Mouse (Mus musculus): ENCODE results near the gene Arap2. TPM values are rescaled to one million over a fixed set of nuclear protein-coding genes. Genes with fewer than 3 reads are reported as not detected.

The Arap2 gene
- polyA plus RNA-seq, 1 experiment from 2014 or later = 2.3 TPM

GRCm38 (mm10) chr5:62725551-62725950 is 40.4 kb downstream of the Arap2 start:
- Histone ChIP-seq H3K9ac (replicated peaks; ENCODE audit: low read length) (no peak overlapping the region), H3K4me3 (ENCODE audit: low read depth, low read length) (no peak overlapping the region), H3K27ac (replicated peaks; ENCODE audit: low read depth, low read length) (no peak overlapping the region), H3K36me3 (replicated peaks; ENCODE audit: control insufficient read depth, insufficient read depth, low read depth, low read length) (no peaks in the 10 kb centered on the region), H3K4me2 (ENCODE audit: low read depth, low read length) (no peak overlapping the region), H3K4me1 (ENCODE audit: control insufficient read depth, insufficient read depth, low read length) (no peaks in the 10 kb centered on the region), H3K9me3 (replicated peaks; ENCODE audit: control insufficient read depth, low read length) (no peaks in the 10 kb centered on the region), H3K27me3 (ENCODE audit: control insufficient read depth, insufficient read depth, low read length) (no peaks in the 10 kb centered on the region)
- DNase-seq (ENCODE audit: low spot score) (no peak), ATAC-seq (replicated peaks; ENCODE audit: insufficient number of reproducible peaks, low FRiP score, low TSS enrichment, low read depth) (no peak)
- WGBS = 79% methylated on average over 2 of the region's 2 CpGs

GRCm38 (mm10) chr5:62723261-62724105 is 42.5 kb downstream of the Arap2 start:
- H3K4me2 ChIP-seq (ENCODE audit: low read depth, low read length) = no peak overlapping the region

GRCm38 (mm10) chr5:62716468-62716867 is 49.5 kb downstream of the Arap2 start:
- Histone ChIP-seq H3K27me3 (ENCODE audit: control insufficient read depth, insufficient read depth, low read length) (no peaks in the 10 kb centered on the region), H3K4me2 (ENCODE audit: low read depth, low read length) (no peak overlapping the region), H3K4me1 (ENCODE audit: control insufficient read depth, insufficient read depth, low read length) (no peaks in the 10 kb centered on the region), H3K4me3 (ENCODE audit: low read depth, low read length) (no peak overlapping the region), H3K27ac (replicated peaks; ENCODE audit: low read depth, low read length) (no peak overlapping the region), H3K36me3 (replicated peaks; ENCODE audit: control insufficient read depth, insufficient read depth, low read depth, low read length) (no peaks in the 10 kb centered on the region), H3K9ac (replicated peaks; ENCODE audit: low read length) (no peak overlapping the region), H3K9me3 (replicated peaks; ENCODE audit: control insufficient read depth, low read length) (no peaks in the 10 kb centered on the region)
- no peak for DNase-seq (ENCODE audit: low spot score)
- 95% methylated on average over 3 of the region's 3 CpGs for WGBS
- ATAC-seq (replicated peaks; ENCODE audit: insufficient number of reproducible peaks, low FRiP score, low TSS enrichment, low read depth) = no peak

More at GRCm38 (mm10) chr5:62723261-62724105, 42.5 kb downstream of the Arap2 start:
- no peaks in the 10 kb centered on the region for H3K4me1 ChIP-seq (ENCODE audit: control insufficient read depth, insufficient read depth, low read length)
- no peak overlapping the region for H3K4me3 ChIP-seq (ENCODE audit: low read depth, low read length)
- no peak for DNase-seq (ENCODE audit: low spot score)
- H3K36me3 ChIP-seq (replicated peaks; ENCODE audit: control insufficient read depth, insufficient read depth, low read depth, low read length) = no peaks in the 10 kb centered on the region
- WGBS = 49% methylated on average over 3 of the region's 3 CpGs
- no peak overlapping the region for H3K9ac ChIP-seq (replicated peaks; ENCODE audit: low read length)
- no peak overlapping the region for H3K27ac ChIP-seq (replicated peaks; ENCODE audit: low read depth, low read length)
- ATAC-seq (replicated peaks; ENCODE audit: insufficient number of reproducible peaks, low FRiP score, low TSS enrichment, low read depth) = no peak
- H3K9me3 ChIP-seq (replicated peaks; ENCODE audit: control insufficient read depth, low read length) = no peaks in the 10 kb centered on the region
- H3K27me3 ChIP-seq (ENCODE audit: control insufficient read depth, insufficient read depth, low read length) = no peaks in the 10 kb centered on the region

DNA sequence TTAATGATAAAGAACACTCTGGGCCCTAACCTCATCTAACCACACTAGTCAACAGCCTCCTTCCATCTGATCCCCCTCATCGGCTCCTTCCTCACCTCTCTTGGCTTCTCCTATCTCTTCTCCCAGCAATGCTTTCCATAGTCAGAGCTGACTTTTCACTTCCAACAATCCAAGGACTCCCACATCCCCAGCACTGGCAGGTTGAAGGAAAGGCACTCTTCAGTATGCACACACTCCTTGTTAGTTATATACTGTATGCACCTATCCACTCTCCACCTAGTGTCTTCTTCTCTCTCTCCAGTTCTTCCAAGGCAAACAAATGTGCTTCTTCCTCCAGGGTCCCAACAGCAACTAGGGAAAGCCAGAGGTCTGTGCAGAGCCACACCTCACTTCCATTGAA is 50.0 kb downstream of the Arap2 start:
- Histone ChIP-seq H3K27me3 (ENCODE audit: control insufficient read depth, insufficient read depth, low read length) (no peaks in the 10 kb centered on the region), H3K27ac (replicated peaks; ENCODE audit: low read depth, low read length) (no peak overlapping the region), H3K36me3 (replicated peaks; ENCODE audit: control insufficient read depth, insufficient read depth, low read depth, low read length) (no peaks in the 10 kb centered on the region), H3K4me1 (ENCODE audit: control insufficient read depth, insufficient read depth, low read length) (no peaks in the 10 kb centered on the region), H3K9ac (replicated peaks; ENCODE audit: low read length) (no peak overlapping the region), H3K9me3 (replicated peaks; ENCODE audit: control insufficient read depth, low read length) (no peaks in the 10 kb centered on the region), H3K4me3 (ENCODE audit: low read depth, low read length) (no peak overlapping the region), H3K4me2 (ENCODE audit: low read depth, low read length) (no peak overlapping the region)
- WGBS = 85% methylated on average over 1 of the region's 1 CpGs
- no peak for ATAC-seq (replicated peaks; ENCODE audit: insufficient number of reproducible peaks, low FRiP score, low TSS enrichment, low read depth)
- no peak for DNase-seq (ENCODE audit: low spot score)

DNA sequence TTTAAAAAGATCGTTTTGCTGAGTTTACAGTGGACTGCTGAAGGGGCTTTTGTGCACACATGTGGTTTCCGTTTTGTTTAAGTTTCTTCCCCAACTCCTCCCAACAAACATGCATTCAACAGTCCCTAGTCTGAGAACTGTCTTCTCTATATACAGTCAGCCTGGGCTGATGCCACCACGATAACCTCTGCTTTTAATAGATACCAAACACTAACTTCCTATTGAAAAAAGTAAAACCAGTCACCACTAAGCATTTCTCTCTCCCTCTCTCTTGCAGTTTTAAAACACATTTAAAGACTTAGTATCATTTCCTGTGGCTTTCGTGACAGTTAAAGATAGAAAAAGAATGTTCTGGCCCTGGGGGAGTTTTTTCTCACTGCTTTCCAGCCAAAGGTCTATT is 50.5 kb downstream of the Arap2 start:
- no peaks in the 10 kb centered on the region for H3K36me3 ChIP-seq (replicated peaks; ENCODE audit: control insufficient read depth, insufficient read depth, low read depth, low read length)
- no peak overlapping the region for H3K9ac ChIP-seq (replicated peaks; ENCODE audit: low read length)
- 45% methylated on average over 4 of the region's 4 CpGs for WGBS
- DNase-seq (ENCODE audit: low spot score) = no peak
- ATAC-seq (replicated peaks; ENCODE audit: insufficient number of reproducible peaks, low FRiP score, low TSS enrichment, low read depth) = no peak
- H3K4me2 ChIP-seq (ENCODE audit: low read depth, low read length) = no peak overlapping the region
- no peaks in the 10 kb centered on the region for H3K4me1 ChIP-seq (ENCODE audit: control insufficient read depth, insufficient read depth, low read length)
- H3K4me3 ChIP-seq (ENCODE audit: low read depth, low read length) = no peak overlapping the region
- no peaks in the 10 kb centered on the region for H3K27me3 ChIP-seq (ENCODE audit: control insufficient read depth, insufficient read depth, low read length)
- H3K9me3 ChIP-seq (replicated peaks; ENCODE audit: control insufficient read depth, low read length) = no peaks in the 10 kb centered on the region
- no peak overlapping the region for H3K27ac ChIP-seq (replicated peaks; ENCODE audit: low read depth, low read length)

DNA sequence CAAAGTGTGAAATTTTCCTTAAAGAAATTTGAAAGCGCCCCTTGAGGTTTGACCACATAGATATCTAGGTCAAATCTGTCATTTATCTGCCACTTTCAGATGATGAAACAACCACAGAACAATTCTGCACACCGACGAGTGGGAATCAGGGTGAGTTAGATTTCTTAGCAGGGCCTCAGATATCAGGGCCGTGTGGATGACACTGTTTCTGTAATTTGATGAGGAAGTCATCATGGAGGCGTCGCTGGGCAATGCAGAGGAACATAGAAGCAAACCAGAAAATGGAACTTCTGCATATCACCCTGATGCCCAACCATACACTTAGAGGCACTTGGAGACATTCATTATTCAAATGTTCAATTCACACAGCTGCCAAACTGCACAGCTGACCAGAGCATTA is 55.0 kb downstream of the Arap2 start:
- no peaks in the 10 kb centered on the region for H3K27me3 ChIP-seq (ENCODE audit: control insufficient read depth, insufficient read depth, low read length)

DNA sequence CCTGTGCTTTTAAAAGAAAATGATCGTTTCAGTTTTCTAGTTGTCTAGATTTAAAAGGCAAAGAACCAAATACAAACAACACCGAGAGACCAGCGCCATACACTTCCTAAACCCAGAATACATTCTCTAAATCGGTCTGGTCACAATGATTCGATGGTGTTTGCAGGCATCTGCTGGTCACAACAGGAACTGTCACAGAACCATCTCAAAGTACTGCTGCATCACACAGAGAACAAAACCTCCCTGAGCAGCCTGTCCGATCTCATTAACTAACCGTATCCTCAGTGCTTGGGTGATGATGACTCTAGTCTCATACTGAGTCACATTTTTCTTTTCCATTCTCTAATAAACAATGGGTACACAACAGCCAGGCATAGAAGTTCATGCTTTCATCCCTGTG is 59.1 kb downstream of the Arap2 start:
- Histone ChIP-seq H3K4me3 (ENCODE audit: low read depth, low read length) (no peak overlapping the region), H3K27me3 (ENCODE audit: control insufficient read depth, insufficient read depth, low read length) (no peaks in the 10 kb centered on the region), H3K27ac (replicated peaks; ENCODE audit: low read depth, low read length) (no peak overlapping the region), H3K4me1 (ENCODE audit: control insufficient read depth, insufficient read depth, low read length) (no peaks in the 10 kb centered on the region), H3K9me3 (replicated peaks; ENCODE audit: control insufficient read depth, low read length) (no peaks in the 10 kb centered on the region), H3K4me2 (ENCODE audit: low read depth, low read length) (no peak overlapping the region), H3K9ac (replicated peaks; ENCODE audit: low read length) (no peak overlapping the region), H3K36me3 (replicated peaks; ENCODE audit: control insufficient read depth, insufficient read depth, low read depth, low read length) (no peaks in the 10 kb centered on the region)
- ATAC-seq (replicated peaks; ENCODE audit: insufficient number of reproducible peaks, low FRiP score, low TSS enrichment, low read depth) = peak; percentile 67; the same call in 1 of the 2 replicates
- DNase-seq (ENCODE audit: low spot score) = peak; percentile 64
- 36% methylated on average over 7 of the region's 7 CpGs for WGBS

More for the DNA sequence above, 55.0 kb downstream of the Arap2 start:
- H3K4me3 ChIP-seq (ENCODE audit: low read depth, low read length) = no peak overlapping the region
- H3K4me2 ChIP-seq (ENCODE audit: low read depth, low read length) = no peak overlapping the region
- H3K36me3 ChIP-seq (replicated peaks; ENCODE audit: control insufficient read depth, insufficient read depth, low read depth, low read length) = no peaks in the 10 kb centered on the region
- 78% methylated on average over 6 of the region's 6 CpGs for WGBS
- no peak overlapping the region for H3K9ac ChIP-seq (replicated peaks; ENCODE audit: low read length)
- no peak for ATAC-seq (replicated peaks; ENCODE audit: insufficient number of reproducible peaks, low FRiP score, low TSS enrichment, low read depth)
- no peaks in the 10 kb centered on the region for H3K9me3 ChIP-seq (replicated peaks; ENCODE audit: control insufficient read depth, low read length)
- no peak overlapping the region for H3K27ac ChIP-seq (replicated peaks; ENCODE audit: low read depth, low read length)
- no peak for DNase-seq (ENCODE audit: low spot score)
- H3K4me1 ChIP-seq (ENCODE audit: control insufficient read depth, insufficient read depth, low read length) = no peaks in the 10 kb centered on the region

- Histone ChIP-seq H3K27ac (replicated peaks; ENCODE audit: low read depth, low read length) (no peak overlapping the region), H3K36me3 (replicated peaks; ENCODE audit: control insufficient read depth, insufficient read depth, low read depth, low read length) (no peaks in the 10 kb centered on the region), H3K9me3 (replicated peaks; ENCODE audit: control insufficient read depth, low read length) (no peaks in the 10 kb centered on the region), H3K27me3 (ENCODE audit: control insufficient read depth, insufficient read depth, low read length) (no peaks in the 10 kb centered on the region), H3K4me2 (ENCODE audit: low read depth, low read length) (no peak overlapping the region), H3K4me3 (ENCODE audit: low read depth, low read length) (no peak overlapping the region), H3K4me1 (ENCODE audit: control insufficient read depth, insufficient read depth, low read length) (no peaks in the 10 kb centered on the region), H3K9ac (replicated peaks; ENCODE audit: low read length) (no peak overlapping the region)
- WGBS = 25% methylated on average over 4 of the region's 4 CpGs
- peak; percentile 29 for DNase-seq (ENCODE audit: low spot score)
- no peak for ATAC-seq (replicated peaks; ENCODE audit: insufficient number of reproducible peaks, low FRiP score, low TSS enrichment, low read depth)
Measured at GRCm38 (mm10) chr5:62689965-62690364, 76.0 kb downstream of the Arap2 start.
